Mouse (Mus musculus): ENCODE results near the gene Klhl7. TPM values are rescaled to one million over a fixed set of nuclear protein-coding genes. Genes with fewer than 3 reads are reported as not detected.

Klhl7 gene
- polyA plus RNA-seq, 1 experiment from 2014 or later, result 53.8 TPM

DNA sequence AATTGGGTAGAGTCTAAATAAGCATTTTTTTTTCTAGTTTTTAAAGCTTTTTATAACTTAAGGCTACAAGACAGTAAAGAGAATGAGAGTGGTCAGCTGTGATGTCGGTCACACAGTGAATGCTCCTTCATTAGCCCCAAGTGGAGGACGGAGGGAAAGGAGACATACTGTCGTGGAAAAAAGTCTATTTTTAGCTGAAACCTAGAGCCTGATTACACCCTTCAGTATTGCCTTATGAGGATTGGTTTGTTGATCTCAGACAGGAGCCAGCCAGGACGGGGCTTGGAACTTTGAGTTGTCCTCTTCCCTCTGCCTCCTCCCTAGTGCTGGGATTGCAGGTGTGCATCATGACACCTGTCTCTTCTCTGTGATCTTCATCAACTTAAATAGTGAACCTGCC, 26.6 kb downstream of the Klhl7 start:
- ATAC-seq (ENCODE audit: insufficient number of reproducible peaks, low FRiP score, low TSS enrichment, low read depth), result no peak
- H3K27me3 ChIP-seq, result no peaks in the 10 kb centered on the region
- no peak overlapping the region for H3K4me3 ChIP-seq
- H3K4me2 ChIP-seq, result no peak overlapping the region
- no peaks in the 10 kb centered on the region for H3K9me3 ChIP-seq
- peaks cover 3% of the 10 kb centered on the region; the same call in 1 of the 2 replicates for H3K36me3 ChIP-seq
- H3K4me1 ChIP-seq, result no peaks in the 10 kb centered on the region
- 78% methylated on average over 4 of the region's 4 CpGs for WGBS
- H3K27ac ChIP-seq, result no peak overlapping the region
- no peak overlapping the region for H3K9ac ChIP-seq

DNA sequence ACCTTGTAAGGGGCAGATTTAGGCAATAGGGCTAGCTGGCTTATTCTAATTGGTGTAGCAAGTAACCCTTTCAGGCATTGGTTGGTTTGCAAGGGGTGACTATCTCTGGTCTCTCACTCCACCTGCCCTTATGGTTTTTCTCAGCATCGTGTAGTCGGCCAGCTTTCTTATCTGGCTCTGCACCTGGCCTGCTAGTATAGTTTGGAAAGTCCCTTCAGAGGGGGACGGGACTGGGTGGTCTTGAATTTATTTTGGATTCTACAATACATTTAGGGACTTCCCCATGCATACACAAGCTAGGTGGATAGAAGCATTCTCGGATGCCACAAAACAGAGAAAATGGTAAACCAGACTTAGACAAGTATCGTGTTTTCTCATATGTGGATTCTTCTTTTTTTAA, 46.6 kb downstream of the Klhl7 start:
- 90% methylated on average over 5 of the region's 5 CpGs for WGBS
- H3K4me2 ChIP-seq, result no peak overlapping the region
- no peak overlapping the region for H3K4me3 ChIP-seq
- no peaks in the 10 kb centered on the region for H3K9me3 ChIP-seq
- H3K4me1 ChIP-seq, result no peaks in the 10 kb centered on the region
- no peak for ATAC-seq (ENCODE audit: insufficient number of reproducible peaks, low FRiP score, low TSS enrichment, low read depth)
- H3K27me3 ChIP-seq, result no peaks in the 10 kb centered on the region
- peaks cover 61% of the 10 kb centered on the region for H3K36me3 ChIP-seq
- no peak overlapping the region for H3K9ac ChIP-seq
- H3K27ac ChIP-seq, result no peak overlapping the region

DNA sequence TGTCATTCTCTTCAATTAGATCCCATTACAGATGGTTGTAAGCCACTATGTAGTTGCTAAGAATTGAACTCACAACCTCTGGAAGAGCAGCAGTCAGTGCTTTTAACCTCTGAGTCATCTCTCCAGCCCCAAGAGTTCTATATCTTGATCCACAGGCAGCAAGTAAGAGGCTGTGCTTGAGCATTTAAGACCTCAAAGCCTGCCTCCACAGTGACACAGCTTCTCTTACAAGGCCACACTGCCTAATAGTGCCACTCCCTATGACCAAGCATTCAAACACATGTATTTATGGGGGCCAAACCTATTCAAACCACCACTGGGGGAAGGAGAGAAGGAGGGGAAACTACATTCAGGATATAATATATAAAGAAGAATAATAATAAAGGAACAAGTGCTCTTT, 51.8 kb downstream of the Klhl7 start:
- no peak for ATAC-seq (ENCODE audit: insufficient number of reproducible peaks, low FRiP score, low TSS enrichment, low read depth)
- Histone ChIP-seq H3K36me3 (peaks cover 37% of the 10 kb centered on the region), H3K9me3 (no peaks in the 10 kb centered on the region), H3K9ac (no peak overlapping the region), H3K4me3 (no peak overlapping the region), H3K4me1 (no peaks in the 10 kb centered on the region), H3K27ac (no peak overlapping the region), H3K27me3 (no peaks in the 10 kb centered on the region), H3K4me2 (no peak overlapping the region)

DNA sequence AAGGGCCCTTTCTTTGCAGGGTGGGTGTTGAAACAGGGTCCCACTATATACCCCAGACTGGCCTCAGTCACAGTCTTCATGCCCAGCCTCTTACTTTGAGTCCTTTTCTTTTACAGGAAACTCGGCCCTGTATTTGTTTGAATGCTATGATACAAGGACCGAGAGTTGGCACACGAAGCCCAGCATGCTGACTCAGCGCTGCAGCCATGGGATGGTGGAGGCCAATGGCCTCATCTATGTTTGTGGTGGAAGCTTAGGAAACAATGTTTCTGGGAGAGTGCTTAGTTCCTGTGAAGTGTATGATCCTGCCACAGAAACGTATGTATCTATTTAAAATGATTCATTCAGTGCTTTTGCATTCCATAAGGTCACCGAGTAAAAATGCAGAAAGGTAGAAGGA, 56.4 kb downstream of the Klhl7 start:
- H3K27ac ChIP-seq, result no peak overlapping the region
- H3K9me3 ChIP-seq, result no peaks in the 10 kb centered on the region
- WGBS, result 88% methylated on average over 6 of the region's 6 CpGs
- ATAC-seq (ENCODE audit: insufficient number of reproducible peaks, low FRiP score, low TSS enrichment, low read depth), result no peak
- no peak overlapping the region for H3K9ac ChIP-seq
- no peak overlapping the region for H3K4me3 ChIP-seq
- peaks cover 28% of the 10 kb centered on the region for H3K36me3 ChIP-seq
- H3K27me3 ChIP-seq, result no peaks in the 10 kb centered on the region
- no peaks in the 10 kb centered on the region for H3K4me1 ChIP-seq
- H3K4me2 ChIP-seq, result no peak overlapping the region

DNA sequence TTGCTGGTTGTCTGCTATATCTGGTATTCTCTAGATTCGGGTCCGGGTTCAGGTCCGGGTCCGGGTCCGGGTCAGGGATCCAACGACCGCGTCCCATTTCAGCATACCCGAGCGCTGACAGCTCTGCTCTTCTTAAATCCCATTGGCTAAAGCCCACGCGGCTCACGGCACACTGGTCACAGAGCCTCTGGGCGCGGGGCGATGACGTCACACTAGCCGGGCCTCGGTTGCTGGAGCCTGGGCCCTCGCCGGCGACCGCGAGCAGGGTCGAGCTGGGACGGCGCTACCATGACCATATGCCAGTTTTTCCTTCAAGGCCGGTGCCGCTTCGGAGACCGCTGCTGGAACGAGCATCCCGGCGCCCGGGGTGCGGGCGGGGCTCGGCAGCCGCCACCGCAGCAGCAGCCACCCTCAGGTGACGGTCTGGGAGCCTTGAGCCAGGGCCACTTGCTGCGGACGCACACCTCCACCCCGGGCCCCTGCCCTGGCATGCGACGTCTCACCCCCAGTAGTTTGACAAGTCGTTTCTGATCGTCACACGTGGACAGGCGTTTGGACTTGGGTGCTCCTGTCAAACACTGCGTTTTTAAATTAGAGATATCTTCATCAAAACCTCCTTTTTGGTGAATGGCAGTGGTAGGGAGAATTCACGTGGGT, 64.5 kb downstream of the Klhl7 start, which contains the start of gene Nupl2:
Gene Nupl2 (plus strand): TSS at position 175 of the 657 bp plus-strand sequence.
- Histone ChIP-seq H3K4me2 (peak within 1 kb of the TSS; percentile 64), H3K27me3 (no peaks in the 10 kb centered on the region), H3K4me3 (peak within 1 kb of the TSS; percentile 93), H3K9me3 (no peaks in the 10 kb centered on the region), H3K36me3 (peaks cover 12% of the 10 kb centered on the region), H3K27ac (peak within 1 kb of the TSS; percentile 78; the same call in 1 of the 2 replicates), H3K4me1 (0 out of 2 replicates have a peak, but pooled peaks cover 3% of the 10 kb centered on the region), H3K9ac (peak within 1 kb of the TSS; percentile 92)
- 1% methylated on average over 52 of the region's 52 CpGs for WGBS
- ATAC-seq (ENCODE audit: insufficient number of reproducible peaks, low FRiP score, low TSS enrichment, low read depth), result peak; percentile 93

DNA sequence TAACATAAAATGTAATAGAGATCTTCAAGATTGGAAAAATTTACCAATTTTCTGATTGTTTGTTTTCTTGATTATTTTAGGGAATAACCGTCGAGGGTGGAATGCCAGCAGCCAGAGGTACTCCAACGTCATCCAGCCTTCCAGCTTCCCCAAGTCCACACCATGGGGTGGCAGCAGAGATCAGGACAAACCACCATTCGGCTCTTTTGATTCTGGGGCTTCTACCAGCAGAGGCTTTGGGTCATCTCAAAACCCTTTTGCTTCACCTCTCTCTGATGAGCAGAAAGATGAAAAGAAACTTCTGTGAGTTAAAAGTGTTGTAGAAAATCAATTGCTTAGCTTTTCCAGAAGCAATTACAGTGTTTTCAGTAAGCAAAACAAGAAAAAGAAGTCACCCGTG, 66.9 kb downstream of the Klhl7 start:
- no peak overlapping the region for H3K9ac ChIP-seq
- H3K4me3 ChIP-seq, result no peak overlapping the region
- 0 out of 2 replicates have a peak, but pooled peaks cover 3% of the 10 kb centered on the region for H3K4me1 ChIP-seq
- H3K9me3 ChIP-seq, result no peaks in the 10 kb centered on the region
- H3K27ac ChIP-seq, result no peak overlapping the region
- H3K27me3 ChIP-seq, result no peaks in the 10 kb centered on the region
- WGBS, result 50% methylated on average over 5 of the region's 5 CpGs
- no peak overlapping the region for H3K4me2 ChIP-seq
- no peak for ATAC-seq (ENCODE audit: insufficient number of reproducible peaks, low FRiP score, low TSS enrichment, low read depth)
- peaks cover 19% of the 10 kb centered on the region for H3K36me3 ChIP-seq

DNA sequence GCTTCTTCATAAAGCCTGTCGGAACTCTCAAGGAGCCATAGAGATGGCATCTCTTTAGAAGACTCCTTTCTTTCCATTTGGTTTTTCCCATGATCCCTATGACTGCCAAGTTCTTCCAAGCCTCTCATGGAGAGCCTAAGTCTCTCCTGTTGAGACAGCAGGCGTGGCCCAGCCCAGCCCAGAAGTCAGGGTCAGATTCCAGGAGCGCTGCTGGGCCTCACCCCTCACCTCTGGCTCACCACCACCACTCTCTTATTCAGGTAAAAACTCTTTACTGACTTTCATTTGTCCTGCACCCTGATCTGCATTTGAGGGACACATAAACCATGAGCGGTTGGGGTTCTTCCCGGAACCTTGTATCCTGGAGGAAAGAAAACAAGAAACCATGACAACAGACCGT, 69.5 kb downstream of the Klhl7 start:
- Histone ChIP-seq H3K9me3 (no peaks in the 10 kb centered on the region), H3K4me2 (no peak overlapping the region), H3K9ac (no peak overlapping the region), H3K27ac (no peak overlapping the region), H3K4me1 (0 out of 2 replicates have a peak, but pooled peaks cover 3% of the 10 kb centered on the region), H3K27me3 (no peaks in the 10 kb centered on the region), H3K36me3 (peaks cover 29% of the 10 kb centered on the region), H3K4me3 (no peak overlapping the region)
- 91% methylated on average over 6 of the region's 6 CpGs for WGBS
- no peak for ATAC-seq (ENCODE audit: insufficient number of reproducible peaks, low FRiP score, low TSS enrichment, low read depth)

DNA sequence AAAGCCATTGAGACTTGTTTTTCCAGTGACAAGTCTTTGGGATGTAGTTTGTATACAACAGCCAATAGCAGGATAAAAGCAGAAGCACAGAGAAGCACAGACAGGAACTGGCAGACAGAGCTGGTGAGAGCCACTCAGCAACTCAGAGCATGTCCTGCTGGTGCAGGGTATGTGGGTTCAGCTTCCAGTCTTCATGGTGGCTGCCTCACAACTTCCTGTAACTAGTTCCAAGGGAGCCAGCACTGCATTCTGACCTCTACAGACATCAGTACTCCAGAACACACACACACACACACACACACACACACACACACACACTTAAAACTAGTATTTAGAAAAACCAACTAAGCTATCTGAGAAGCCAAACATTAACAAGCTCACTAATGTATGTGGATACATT, 71.7 kb downstream of the Klhl7 start:
- no peaks in the 10 kb centered on the region for H3K27me3 ChIP-seq
- no peaks in the 10 kb centered on the region for H3K9me3 ChIP-seq
- H3K9ac ChIP-seq, result no peak overlapping the region
- H3K27ac ChIP-seq, result no peak overlapping the region
- H3K36me3 ChIP-seq, result peaks cover 35% of the 10 kb centered on the region
- no peak for ATAC-seq (ENCODE audit: insufficient number of reproducible peaks, low FRiP score, low TSS enrichment, low read depth)
- H3K4me2 ChIP-seq, result no peak overlapping the region
- H3K4me1 ChIP-seq, result no peaks in the 10 kb centered on the region
- H3K4me3 ChIP-seq, result no peak overlapping the region

DNA sequence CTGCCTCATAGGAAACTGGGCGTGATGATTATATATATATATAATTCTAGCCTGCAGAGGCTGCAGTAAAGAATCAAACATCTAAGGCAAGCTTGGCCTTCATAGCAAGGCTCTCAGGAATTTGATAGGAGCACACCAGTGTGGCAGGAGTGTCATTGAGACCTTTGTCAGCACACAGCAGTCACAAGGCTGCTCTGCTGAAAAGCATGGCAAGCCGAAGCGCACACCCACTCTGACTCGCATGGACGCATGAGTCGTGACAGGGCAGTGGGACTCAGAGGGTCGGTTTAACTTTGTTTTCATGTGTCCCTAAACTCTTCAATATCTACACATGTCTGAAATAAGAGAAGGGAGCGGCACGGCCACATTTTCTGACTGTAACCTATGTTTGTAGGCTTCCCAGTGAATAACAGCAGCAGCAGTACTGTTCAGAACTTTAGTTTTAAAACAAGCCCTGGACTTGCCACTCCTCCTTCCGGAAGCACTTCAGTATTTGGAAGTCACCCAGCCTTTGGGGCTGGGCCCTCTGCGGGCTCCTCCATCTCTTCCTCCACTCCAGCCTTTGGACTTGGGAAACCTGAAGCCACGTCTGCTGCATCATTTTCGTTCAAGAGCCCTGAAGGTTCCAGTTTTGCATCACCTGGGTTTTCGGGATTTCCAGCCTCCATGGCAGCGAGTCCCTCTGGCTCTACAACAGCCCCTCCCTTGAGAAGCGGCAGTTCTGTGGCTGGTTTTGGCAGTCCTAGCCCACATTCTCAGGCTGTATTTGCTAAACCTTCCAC, 81.3 kb downstream of the Klhl7 start:
- no peaks in the 10 kb centered on the region for H3K9me3 ChIP-seq
- H3K27ac ChIP-seq, result no peak overlapping the region
- H3K36me3 ChIP-seq, result peaks cover 48% of the 10 kb centered on the region
- ATAC-seq (ENCODE audit: insufficient number of reproducible peaks, low FRiP score, low TSS enrichment, low read depth), result no peak
- H3K4me2 ChIP-seq, result no peak overlapping the region
- H3K27me3 ChIP-seq, result no peaks in the 10 kb centered on the region
- H3K4me1 ChIP-seq, result no peaks in the 10 kb centered on the region
- no peak overlapping the region for H3K4me3 ChIP-seq
- H3K9ac ChIP-seq, result no peak overlapping the region
- WGBS, result 92% methylated on average over 16 of the region's 16 CpGs

DNA sequence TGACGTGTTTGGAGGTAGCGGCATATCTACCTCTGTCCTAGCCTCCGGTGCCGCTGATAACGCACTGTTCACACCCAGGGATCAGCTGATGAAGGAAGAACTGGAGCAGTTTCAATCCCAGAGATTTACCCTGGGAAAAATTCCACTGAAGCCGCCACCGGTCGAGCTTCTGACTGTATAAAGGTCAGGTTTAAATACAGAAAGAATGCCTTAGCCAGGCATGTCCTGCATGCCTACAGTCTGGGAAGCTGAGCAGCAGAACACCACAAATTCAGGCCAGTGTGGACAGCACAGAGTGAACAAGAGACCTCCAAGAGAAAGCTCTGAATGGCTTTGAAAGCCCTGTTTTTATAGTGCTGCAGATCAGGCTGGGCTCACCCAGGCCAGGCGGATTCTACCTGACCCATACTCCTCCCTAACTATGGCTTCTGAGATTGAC, 81.9 kb downstream of the Klhl7 start:
- Histone ChIP-seq H3K36me3 (peaks cover 48% of the 10 kb centered on the region), H3K4me1 (no peaks in the 10 kb centered on the region)

DNA sequence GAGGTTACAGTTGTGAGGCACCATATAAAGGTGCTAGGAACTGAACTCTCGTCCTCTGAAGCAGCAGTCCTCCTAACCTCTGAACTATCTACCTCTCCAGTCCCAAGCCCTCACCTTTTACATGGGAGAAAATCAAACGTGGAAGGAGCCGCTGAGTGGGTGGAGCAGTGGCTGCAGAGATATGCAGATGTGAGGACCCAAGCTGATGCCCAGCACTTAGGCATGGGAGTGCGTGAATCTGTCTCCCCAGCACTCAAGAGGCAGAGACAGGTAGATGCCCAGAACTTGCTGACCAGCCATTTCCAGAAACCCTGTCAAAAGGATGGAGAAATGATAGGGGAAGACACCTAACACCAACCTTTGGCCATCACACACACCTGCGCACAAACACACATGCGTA, 82.7 kb downstream of the Klhl7 start:
- Histone ChIP-seq H3K4me2 (no peak overlapping the region), H3K27ac (no peak overlapping the region), H3K4me3 (no peak overlapping the region), H3K4me1 (no peaks in the 10 kb centered on the region), H3K9ac (no peak overlapping the region), H3K9me3 (no peaks in the 10 kb centered on the region), H3K27me3 (no peaks in the 10 kb centered on the region), H3K36me3 (peaks cover 41% of the 10 kb centered on the region)
- WGBS, result 88% methylated on average over 6 of the region's 6 CpGs
- no peak for ATAC-seq (ENCODE audit: insufficient number of reproducible peaks, low FRiP score, low TSS enrichment, low read depth)

More for the DNA sequence above, 81.9 kb downstream of the Klhl7 start:
- no peak for ATAC-seq (ENCODE audit: insufficient number of reproducible peaks, low FRiP score, low TSS enrichment, low read depth)
- H3K27me3 ChIP-seq, result no peaks in the 10 kb centered on the region
- no peak overlapping the region for H3K4me3 ChIP-seq
- H3K9me3 ChIP-seq, result no peaks in the 10 kb centered on the region
- no peak overlapping the region for H3K4me2 ChIP-seq
- H3K9ac ChIP-seq, result no peak overlapping the region
- no peak overlapping the region for H3K27ac ChIP-seq
- 93% methylated on average over 9 of the region's 9 CpGs for WGBS

DNA sequence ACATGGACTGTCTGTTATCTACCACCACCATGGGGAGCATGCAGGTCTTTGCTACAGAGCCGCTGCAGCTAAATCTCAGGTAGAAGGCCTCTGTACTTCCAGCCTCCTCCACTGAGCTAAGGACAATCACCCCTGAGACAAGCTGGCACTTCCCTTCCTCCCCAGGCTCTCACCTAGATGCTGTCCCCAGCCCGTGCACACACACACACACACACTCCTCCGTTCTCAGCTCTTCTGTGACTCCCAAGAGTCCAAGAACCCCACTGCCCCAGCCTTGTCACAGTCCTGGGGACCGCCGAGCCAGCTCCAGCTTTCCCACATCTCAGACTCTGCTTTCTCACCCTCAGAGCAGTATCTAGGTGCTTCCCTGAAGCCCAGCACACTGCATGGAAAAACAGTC, 83.6 kb downstream of the Klhl7 start:
- Histone ChIP-seq H3K36me3 (peaks cover 33% of the 10 kb centered on the region), H3K4me2 (no peak overlapping the region), H3K27me3 (no peaks in the 10 kb centered on the region), H3K9ac (no peak overlapping the region), H3K9me3 (no peaks in the 10 kb centered on the region), H3K27ac (no peak overlapping the region), H3K4me1 (no peaks in the 10 kb centered on the region), H3K4me3 (no peak overlapping the region)
- WGBS, result 91% methylated on average over 5 of the region's 5 CpGs
- ATAC-seq (ENCODE audit: insufficient number of reproducible peaks, low FRiP score, low TSS enrichment, low read depth), result no peak

Measured in limb, embryonic 15.5 days (tissue).